Mouse (Mus musculus): ENCODE data around the gene Gm10277.

GRCm38 (mm10) chr11:77762783-77763672, 24.5 kb downstream of the Gm10277 start, which contains the start of gene Myo18a:
- TF ChIP-seq GATA1 (IDR thresholded peaks at IDR 0.05; ENCODE audit: low read length) (no peak), TAL1 (IDR thresholded peaks at IDR 0.05; ENCODE audit: low read length) (no peak)

Measured in erythroblast, embryonic 14.5 days (primary cell).